Mouse (Mus musculus): ENCODE measurements around the gene Ppp2ca. TPM values are rescaled to one million over a fixed set of nuclear protein-coding genes. Genes with fewer than 3 reads are reported as not detected.
"Not testable (repeated sequence)": the region's sequence is repeated elsewhere in the genome, so short reads cannot be mapped to it uniquely, and the experiment has no call there.

The Ppp2ca gene
- polyA plus RNA-seq, 1 experiment from 2014 or later, result 124 TPM

- Histone ChIP-seq H3K4me2 (ENCODE audit: low read length) (no peak overlapping the region), H3K27ac (ENCODE audit: low read depth, low read length) (no peak overlapping the region), H3K4me3 (ENCODE audit: low read length) (no peak overlapping the region), H3K9me3 (ENCODE audit: control insufficient read depth, low read length) (no peaks in the 10 kb centered on the region), H3K36me3 (ENCODE audit: control insufficient read depth, insufficient read depth, low read length) (no peaks in the 10 kb centered on the region), H3K4me1 (ENCODE audit: control insufficient read depth, insufficient read depth, low read depth, low read length) (peaks cover 31% of the 10 kb centered on the region), H3K27me3 (replicated peaks; ENCODE audit: control insufficient read depth, insufficient read depth, low read length) (no peaks in the 10 kb centered on the region), H3K9ac (ENCODE audit: low read depth, low read length) (no peak overlapping the region)
- ATAC-seq, result no peak
- WGBS, result 87% methylated on average over 4 of the region's 4 CpGs
These were observed 4.5 kb downstream of the Ppp2ca start for GRCm38 (mm10) chr11:52102977-52103376.

GRCm38 (mm10) chr11:52105503-52105902, 7.0 kb downstream of the Ppp2ca start:
- peaks cover 24% of the 10 kb centered on the region for H3K4me1 ChIP-seq (ENCODE audit: control insufficient read depth, insufficient read depth, low read depth, low read length)
- no peak for ATAC-seq

GRCm38 (mm10) chr11:52106037-52106436, 7.6 kb downstream of the Ppp2ca start:
- no peak overlapping the region for H3K4me3 ChIP-seq (ENCODE audit: low read length)
- WGBS, result 89% methylated on average over 2 of the region's 2 CpGs
- no peak overlapping the region for H3K9ac ChIP-seq (ENCODE audit: low read depth, low read length)
- peaks cover 19% of the 10 kb centered on the region for H3K4me1 ChIP-seq (ENCODE audit: control insufficient read depth, insufficient read depth, low read depth, low read length)
- H3K36me3 ChIP-seq (ENCODE audit: control insufficient read depth, insufficient read depth, low read length), result no peaks in the 10 kb centered on the region
- H3K27ac ChIP-seq (ENCODE audit: low read depth, low read length), result no peak overlapping the region
- no peak for ATAC-seq
- H3K4me2 ChIP-seq (ENCODE audit: low read length), result no peak overlapping the region
- H3K9me3 ChIP-seq (ENCODE audit: control insufficient read depth, low read length), result no peaks in the 10 kb centered on the region
- H3K27me3 ChIP-seq (replicated peaks; ENCODE audit: control insufficient read depth, insufficient read depth, low read length), result no peaks in the 10 kb centered on the region

More at GRCm38 (mm10) chr11:52105503-52105902, 7.0 kb downstream of the Ppp2ca start:
- Histone ChIP-seq H3K4me3 (ENCODE audit: low read length) (no peak overlapping the region), H3K27me3 (replicated peaks; ENCODE audit: control insufficient read depth, insufficient read depth, low read length) (no peaks in the 10 kb centered on the region), H3K4me2 (ENCODE audit: low read length) (no peak overlapping the region), H3K36me3 (ENCODE audit: control insufficient read depth, insufficient read depth, low read length) (no peaks in the 10 kb centered on the region), H3K9ac (ENCODE audit: low read depth, low read length) (no peak overlapping the region), H3K27ac (ENCODE audit: low read depth, low read length) (no peak overlapping the region), H3K9me3 (ENCODE audit: control insufficient read depth, low read length) (no peaks in the 10 kb centered on the region)

- Histone ChIP-seq H3K27me3 (replicated peaks; ENCODE audit: control insufficient read depth, insufficient read depth, low read length) (no peaks in the 10 kb centered on the region), H3K4me1 (ENCODE audit: control insufficient read depth, insufficient read depth, low read depth, low read length) (peaks cover 15% of the 10 kb centered on the region), H3K4me2 (ENCODE audit: low read length) (no peak overlapping the region), H3K9ac (ENCODE audit: low read depth, low read length) (no peak overlapping the region), H3K9me3 (ENCODE audit: control insufficient read depth, low read length) (no peaks in the 10 kb centered on the region), H3K36me3 (ENCODE audit: control insufficient read depth, insufficient read depth, low read length) (no peaks in the 10 kb centered on the region), H3K27ac (ENCODE audit: low read depth, low read length) (no peak overlapping the region), H3K4me3 (ENCODE audit: low read length) (no peak overlapping the region)
- WGBS, result 84% methylated on average over 1 of the region's 1 CpGs
- no peak for ATAC-seq
These were observed 8.0 kb downstream of the Ppp2ca start for GRCm38 (mm10) chr11:52106438-52106837.

GRCm38 (mm10) chr11:52108796-52109195, 10.3 kb downstream of the Ppp2ca start:
- Histone ChIP-seq H3K4me3 (ENCODE audit: low read length) (no peak overlapping the region), H3K36me3 (ENCODE audit: control insufficient read depth, insufficient read depth, low read length) (no peaks in the 10 kb centered on the region), H3K9me3 (ENCODE audit: control insufficient read depth, low read length) (no peaks in the 10 kb centered on the region), H3K4me1 (ENCODE audit: control insufficient read depth, insufficient read depth, low read depth, low read length) (0 out of 2 replicates have a peak, but pooled peaks cover 4% of the 10 kb centered on the region), H3K27ac (ENCODE audit: low read depth, low read length) (no peak overlapping the region), H3K27me3 (replicated peaks; ENCODE audit: control insufficient read depth, insufficient read depth, low read length) (no peaks in the 10 kb centered on the region), H3K9ac (ENCODE audit: low read depth, low read length) (no peak overlapping the region), H3K4me2 (ENCODE audit: low read length) (no peak overlapping the region)
- WGBS, result 91% methylated on average over 5 of the region's 5 CpGs
- ATAC-seq, result no peak

- Histone ChIP-seq H3K27ac (ENCODE audit: low read depth, low read length) (no peak overlapping the region), H3K27me3 (replicated peaks; ENCODE audit: control insufficient read depth, insufficient read depth, low read length) (no peaks in the 10 kb centered on the region), H3K4me2 (ENCODE audit: low read length) (no peak overlapping the region), H3K4me3 (ENCODE audit: low read length) (no peak overlapping the region), H3K36me3 (ENCODE audit: control insufficient read depth, insufficient read depth, low read length) (0 out of 2 replicates have a peak, but pooled peaks cover under 1% of the 10 kb centered on the region), H3K9ac (ENCODE audit: low read depth, low read length) (no peak overlapping the region), H3K9me3 (ENCODE audit: control insufficient read depth, low read length) (no peaks in the 10 kb centered on the region), H3K4me1 (ENCODE audit: control insufficient read depth, insufficient read depth, low read depth, low read length) (0 out of 2 replicates have a peak, but pooled peaks cover 4% of the 10 kb centered on the region)
- 85% methylated on average over 1 of the region's 1 CpGs for WGBS
- no peak for ATAC-seq
These were observed 10.9 kb downstream of the Ppp2ca start for GRCm38 (mm10) chr11:52109421-52109820.

GRCm38 (mm10) chr11:52115479-52115878, 17.0 kb downstream of the Ppp2ca start:
- H3K4me2 ChIP-seq (ENCODE audit: low read length), result no peak overlapping the region
- H3K9me3 ChIP-seq (ENCODE audit: control insufficient read depth, low read length), result no peaks in the 10 kb centered on the region
- no peak for ATAC-seq
- H3K27me3 ChIP-seq (replicated peaks; ENCODE audit: control insufficient read depth, insufficient read depth, low read length), result no peaks in the 10 kb centered on the region
- no peaks in the 10 kb centered on the region for H3K4me1 ChIP-seq (ENCODE audit: control insufficient read depth, insufficient read depth, low read depth, low read length)
- H3K4me3 ChIP-seq (ENCODE audit: low read length), result no peak overlapping the region
- H3K9ac ChIP-seq (ENCODE audit: low read depth, low read length), result no peak overlapping the region
- H3K27ac ChIP-seq (ENCODE audit: low read depth, low read length), result no peak overlapping the region
- H3K36me3 ChIP-seq (ENCODE audit: control insufficient read depth, insufficient read depth, low read length), result peaks cover 35% of the 10 kb centered on the region
- WGBS, result 95% methylated on average over 3 of the region's 3 CpGs

GRCm38 (mm10) chr11:52116117-52116516, 17.6 kb downstream of the Ppp2ca start:
- WGBS, result 97% methylated on average over 6 of the region's 6 CpGs
- H3K36me3 ChIP-seq (ENCODE audit: control insufficient read depth, insufficient read depth, low read length), result peaks cover 39% of the 10 kb centered on the region

GRCm38 (mm10) chr11:52117156-52117555, 18.7 kb downstream of the Ppp2ca start:
- Histone ChIP-seq H3K27me3 (replicated peaks; ENCODE audit: control insufficient read depth, insufficient read depth, low read length) (no peaks in the 10 kb centered on the region), H3K9ac (ENCODE audit: low read depth, low read length) (no peak overlapping the region), H3K36me3 (ENCODE audit: control insufficient read depth, insufficient read depth, low read length) (peaks cover 49% of the 10 kb centered on the region), H3K4me3 (ENCODE audit: low read length) (no peak overlapping the region), H3K27ac (ENCODE audit: low read depth, low read length) (no peak overlapping the region), H3K9me3 (ENCODE audit: control insufficient read depth, low read length) (no peaks in the 10 kb centered on the region), H3K4me1 (ENCODE audit: control insufficient read depth, insufficient read depth, low read depth, low read length) (no peaks in the 10 kb centered on the region), H3K4me2 (ENCODE audit: low read length) (no peak overlapping the region)
- no peak for ATAC-seq
- WGBS, result 95% methylated on average over 7 of the region's 7 CpGs

More at GRCm38 (mm10) chr11:52116117-52116516, 17.6 kb downstream of the Ppp2ca start:
- not testable (repeated sequence) for H3K4me2 ChIP-seq (ENCODE audit: low read length); H3K9me3 ChIP-seq (ENCODE audit: control insufficient read depth, low read length); ATAC-seq; H3K9ac ChIP-seq (ENCODE audit: low read depth, low read length); H3K4me3 ChIP-seq (ENCODE audit: low read length); H3K27ac ChIP-seq (ENCODE audit: low read depth, low read length); H3K4me1 ChIP-seq (ENCODE audit: control insufficient read depth, insufficient read depth, low read depth, low read length); H3K27me3 ChIP-seq (replicated peaks; ENCODE audit: control insufficient read depth, insufficient read depth, low read length)

- not testable (repeated sequence) for H3K9ac ChIP-seq (ENCODE audit: low read depth, low read length); ATAC-seq; H3K27ac ChIP-seq (ENCODE audit: low read depth, low read length); H3K9me3 ChIP-seq (ENCODE audit: control insufficient read depth, low read length); H3K27me3 ChIP-seq (replicated peaks; ENCODE audit: control insufficient read depth, insufficient read depth, low read length); H3K4me3 ChIP-seq (ENCODE audit: low read length); H3K4me1 ChIP-seq (ENCODE audit: control insufficient read depth, insufficient read depth, low read depth, low read length); H3K4me2 ChIP-seq (ENCODE audit: low read length)
- H3K36me3 ChIP-seq (ENCODE audit: control insufficient read depth, insufficient read depth, low read length), result peaks cover 62% of the 10 kb centered on the region
These were observed 21.9 kb downstream of the Ppp2ca start for GRCm38 (mm10) chr11:52120415-52120814.
